Mouse (Mus musculus): ENCODE measurements around the gene Hic1.

The Hic1 gene

DNA sequence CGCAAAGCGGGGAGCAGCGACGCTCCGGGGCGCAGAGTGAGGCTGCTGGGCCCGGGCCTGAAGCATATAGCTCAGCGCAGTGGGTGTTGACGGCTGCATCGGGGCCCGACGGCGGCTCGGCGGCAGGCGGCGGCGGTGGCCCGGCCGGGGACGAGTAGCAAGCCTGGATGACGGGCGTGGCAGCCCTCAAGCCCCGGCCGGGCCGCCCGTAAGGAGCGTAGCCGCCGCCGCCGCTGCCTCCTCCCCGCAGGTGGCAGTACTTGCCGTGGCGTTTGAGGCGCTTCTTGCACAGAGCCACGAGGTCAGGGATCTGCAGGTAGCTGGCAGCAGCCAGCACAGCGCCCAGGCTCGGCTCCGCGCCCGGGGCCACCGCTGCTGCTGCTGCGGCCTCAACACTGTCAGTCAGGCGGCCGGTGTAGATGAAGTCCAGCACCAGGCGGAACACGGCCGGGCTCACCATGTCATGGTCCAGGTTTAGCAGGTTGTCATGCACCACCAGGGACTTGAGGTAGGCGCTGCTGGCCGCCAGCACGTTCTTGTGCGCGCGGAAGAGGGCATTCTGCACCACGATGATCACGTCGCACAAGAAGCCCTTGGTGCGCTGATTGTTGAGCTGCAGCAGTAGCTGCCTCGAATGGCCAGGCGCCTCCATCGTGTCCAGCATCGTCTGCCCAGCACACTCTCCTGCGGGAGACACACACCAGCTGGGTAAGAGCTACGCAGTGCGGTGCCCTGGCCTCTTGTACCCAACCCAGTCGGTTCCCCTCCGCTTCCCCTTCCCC, 2.3 kb downstream of the Hic1 start:
- DNase-seq = peak; percentile 47

DNA sequence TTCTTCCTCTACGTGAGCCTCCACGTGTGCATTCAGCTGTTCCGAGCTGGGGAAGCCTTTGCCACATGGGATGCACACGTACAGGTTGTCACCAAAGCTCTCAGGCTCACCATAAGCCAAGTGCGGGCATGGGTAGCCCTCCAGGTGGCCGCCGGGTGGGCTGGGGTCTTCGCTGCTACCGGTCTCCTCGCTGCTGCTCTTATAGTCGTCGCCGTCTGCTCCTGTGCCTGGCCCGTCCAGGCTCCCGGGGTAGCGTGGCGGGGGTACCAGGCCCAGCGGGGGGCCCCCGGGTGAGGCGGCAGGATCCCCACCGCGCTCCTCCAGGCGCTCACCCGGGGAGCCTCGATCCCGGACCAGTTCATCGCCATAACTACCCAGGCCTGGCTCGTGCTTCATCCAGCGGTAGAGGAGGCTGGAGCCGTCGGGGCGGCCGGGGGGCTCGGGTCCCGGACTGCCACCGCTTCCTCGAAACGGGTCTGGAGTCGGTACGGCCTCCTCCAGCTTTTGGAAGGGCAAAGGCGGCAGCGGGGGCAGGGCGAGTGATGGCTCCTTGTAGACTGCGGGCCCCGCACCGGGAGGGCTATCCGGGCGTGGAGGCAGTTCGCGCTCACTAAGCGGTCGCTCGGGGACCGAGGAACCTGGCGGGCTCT, 3.0 kb downstream of the Hic1 start:
- peak; percentile 50 for DNase-seq

DNA sequence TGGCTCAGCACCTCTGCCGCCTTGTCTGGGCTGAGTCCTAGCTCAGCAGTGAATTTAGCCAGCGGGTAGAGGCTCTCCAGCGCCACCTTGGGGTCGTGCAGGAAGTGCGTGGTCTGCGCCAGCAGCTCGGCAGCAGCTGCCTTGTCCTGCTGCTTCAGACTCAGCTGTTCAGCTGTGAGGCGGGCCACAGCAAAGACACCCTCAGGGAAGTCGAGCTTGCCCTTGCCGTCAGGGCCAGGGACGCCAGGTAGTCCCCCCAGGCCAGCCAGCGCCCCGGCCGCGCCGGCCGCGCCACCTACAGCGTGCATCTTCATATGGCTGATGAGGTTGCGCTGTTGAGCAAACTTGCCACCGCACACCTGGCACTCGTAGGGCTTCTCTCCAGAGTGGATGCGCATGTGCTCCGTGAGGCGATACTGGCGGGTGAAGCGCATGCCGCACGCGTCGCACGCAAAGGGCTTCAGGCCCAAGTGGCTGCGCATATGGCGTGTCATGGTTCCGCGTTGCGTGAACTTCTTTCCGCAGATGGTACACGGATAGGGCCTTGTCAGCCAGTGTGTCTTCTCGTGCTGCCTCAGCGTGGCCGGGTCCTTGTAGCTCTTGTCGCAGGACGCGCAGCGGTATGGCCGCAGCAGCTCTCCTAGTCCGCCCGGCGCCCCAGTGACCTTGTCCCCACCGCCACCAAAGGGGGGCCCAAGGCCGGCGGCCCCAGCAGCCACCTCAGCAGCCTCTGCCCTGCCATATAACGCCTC, 3.7 kb downstream of the Hic1 start:
- DNase-seq = peak; percentile 90

DNA sequence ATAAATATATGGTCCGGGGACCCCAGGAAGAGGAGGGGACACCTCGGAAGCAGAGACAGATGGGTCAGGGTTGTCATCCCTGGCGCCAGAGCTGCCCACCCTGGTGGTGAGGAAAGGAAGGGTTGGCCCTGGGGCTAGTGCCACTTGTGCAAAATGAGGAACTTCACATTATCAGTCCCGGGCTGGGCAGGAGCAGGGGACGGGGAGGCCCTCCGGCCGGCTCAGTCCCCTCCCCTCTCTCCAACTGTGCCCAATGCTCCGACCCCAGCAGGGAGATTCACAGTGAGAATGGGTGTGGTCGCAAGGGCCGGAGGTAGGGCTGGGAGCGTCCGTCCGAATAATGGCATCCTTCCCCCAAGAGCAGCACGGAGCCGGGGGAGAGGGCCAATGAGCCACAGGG, 4.6 kb downstream of the Hic1 start:
- peak; percentile 52 for DNase-seq

DNA sequence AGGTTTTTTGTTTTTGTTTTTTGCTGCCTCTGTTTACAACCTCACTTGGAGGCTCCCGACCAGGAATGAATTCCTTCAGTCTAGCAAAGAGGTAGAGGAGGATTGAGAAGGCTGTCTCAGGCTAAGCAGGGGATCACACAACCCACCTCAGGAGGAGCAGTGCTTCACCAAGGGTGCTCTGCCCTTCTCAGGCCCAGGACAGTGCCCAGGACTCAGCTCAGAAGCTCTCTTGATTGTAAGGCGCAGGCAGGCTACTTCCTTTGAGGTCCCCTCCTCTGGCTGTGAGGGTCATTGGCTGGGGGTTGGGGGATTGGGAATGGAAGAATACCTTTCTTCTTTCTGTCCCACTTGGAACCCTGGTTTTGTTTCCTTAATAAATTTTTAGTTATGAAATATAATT, 5.3 kb downstream of the Hic1 start:
- no peak for DNase-seq

DNA sequence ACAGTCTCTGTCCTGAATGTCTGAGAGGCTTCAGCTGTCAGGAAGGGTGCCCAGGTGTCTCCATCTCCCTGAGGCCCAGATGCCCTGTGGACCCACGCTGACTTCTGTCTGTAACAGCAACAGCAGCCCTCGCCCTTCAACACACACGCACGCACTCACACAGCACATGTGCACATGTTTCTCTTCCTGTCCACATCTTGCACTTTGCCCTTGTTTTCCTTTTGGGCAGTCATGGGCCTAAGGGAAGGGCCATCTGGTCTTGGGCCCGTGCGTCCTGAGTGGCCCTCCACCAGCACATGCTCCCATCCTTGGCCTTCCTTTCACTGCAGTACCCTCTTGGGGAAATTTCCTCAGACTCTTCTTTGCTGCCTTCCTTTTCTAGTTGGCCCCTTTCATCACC, 5.9 kb downstream of the Hic1 start:
- DNase-seq = no peak

DNA sequence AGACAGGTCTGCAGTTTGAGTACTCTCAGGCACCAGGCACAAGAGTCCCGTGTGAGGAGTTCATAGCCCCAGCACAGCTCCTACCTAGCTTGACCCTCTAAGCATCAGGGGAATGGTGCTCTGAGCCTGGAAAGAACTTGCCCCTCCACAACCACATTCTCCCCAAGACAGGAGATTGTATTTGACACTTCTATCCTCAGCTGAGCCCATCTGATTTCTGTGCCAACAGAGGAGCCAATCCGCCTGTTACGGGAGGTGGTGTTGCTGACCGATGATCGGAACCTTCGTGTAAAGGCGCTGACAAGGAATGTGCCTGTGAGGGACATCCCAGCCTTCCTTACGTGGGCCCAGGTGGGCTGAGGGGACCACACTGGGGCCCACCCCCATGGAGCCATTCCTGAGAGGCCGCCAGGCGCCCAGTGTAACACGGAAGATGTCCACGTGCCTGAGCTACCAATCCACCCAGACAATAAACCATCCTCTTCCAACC, 6.7 kb downstream of the Hic1 start:
- DNase-seq = no peak

DNA sequence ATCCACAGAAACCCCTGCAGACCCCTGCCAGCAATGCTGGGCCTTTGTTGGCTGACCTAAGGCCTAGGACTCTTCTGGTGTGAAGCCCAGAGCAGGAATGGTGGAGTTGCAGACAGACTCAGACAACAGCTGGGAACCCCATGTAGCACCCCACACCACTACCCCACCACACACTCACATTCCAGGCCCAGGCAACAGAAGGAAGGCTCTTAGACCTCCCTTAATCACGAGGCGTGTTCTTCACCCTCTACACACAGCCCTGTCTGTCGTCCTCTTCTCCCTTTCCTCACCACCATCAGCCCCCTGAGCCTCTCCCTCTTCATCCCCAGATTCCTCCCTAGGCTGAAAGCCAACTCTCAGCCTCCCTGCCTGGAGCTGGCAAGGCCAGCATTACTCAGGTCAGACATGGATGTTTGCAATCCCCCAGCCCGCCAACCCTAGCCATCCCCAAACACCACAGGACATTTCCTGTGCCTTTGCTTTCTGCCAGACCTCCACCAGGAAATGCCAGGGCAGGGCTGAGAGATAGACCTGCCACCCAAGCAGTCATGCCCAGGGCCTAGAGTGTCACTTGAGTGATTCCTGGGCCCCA, 7.8 kb downstream of the Hic1 start:
- DNase-seq = peak; percentile 79

DNA sequence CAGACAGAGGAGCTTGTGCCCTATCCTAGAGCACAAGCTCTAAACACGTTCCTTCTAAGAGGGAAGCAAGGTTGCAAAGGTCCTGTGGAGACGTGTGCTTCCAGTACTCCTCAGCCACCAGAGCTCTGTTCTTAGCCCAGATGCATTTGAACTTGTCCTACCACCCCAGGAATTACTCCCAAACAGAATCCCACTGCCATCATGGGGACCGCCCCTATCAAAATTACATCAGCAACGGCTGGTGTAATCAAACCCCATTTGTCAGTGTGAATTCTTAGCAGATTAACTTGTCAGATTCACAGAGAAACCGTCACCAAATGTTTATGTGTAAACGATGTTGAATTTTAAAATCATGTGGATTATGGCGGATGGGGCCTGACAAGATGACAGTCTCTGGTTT, 8.4 kb downstream of the Hic1 start:
- DNase-seq = no peak

DNA sequence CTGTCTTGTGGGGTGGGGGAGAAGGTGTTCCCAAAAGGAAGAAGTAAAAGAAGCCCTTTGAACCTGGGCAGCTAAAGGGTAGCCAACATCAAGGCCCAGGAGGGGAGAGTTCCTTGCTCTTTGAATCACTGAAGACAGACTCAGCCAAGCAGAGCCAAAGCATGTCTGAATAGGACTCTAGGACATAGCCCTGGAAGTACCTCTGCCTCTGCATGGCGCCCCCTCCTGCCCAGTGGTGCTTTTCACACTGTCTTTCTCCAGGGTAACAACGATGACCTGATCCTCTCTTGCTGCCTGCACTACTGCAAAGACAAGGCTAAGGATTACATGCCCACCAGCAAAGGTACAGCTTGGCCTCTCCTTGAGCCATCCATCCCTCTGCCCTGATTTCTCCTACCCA, 9.8 kb downstream of the Hic1 start:
- DNase-seq = peak; percentile 80

DNA sequence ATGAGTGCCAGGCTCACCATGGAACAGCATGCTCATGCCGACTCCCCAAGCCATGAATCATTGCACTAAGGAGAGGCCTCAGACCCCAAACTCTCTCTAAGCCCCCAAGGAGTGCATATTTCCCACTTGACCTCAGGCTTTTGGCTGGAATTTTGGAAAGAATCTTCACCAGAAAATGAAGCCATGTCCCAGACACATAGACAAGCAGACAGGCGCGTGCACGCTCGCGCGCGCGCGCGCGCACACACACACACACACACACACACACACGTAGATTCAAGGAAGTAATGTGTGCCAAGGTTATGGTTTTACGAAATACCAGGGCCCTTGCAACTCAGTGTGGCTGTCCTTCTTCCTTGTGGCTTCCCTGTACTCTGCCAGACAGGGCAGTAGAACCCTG, 10.9 kb downstream of the Hic1 start:
- peak; percentile 78 for DNase-seq

DNA sequence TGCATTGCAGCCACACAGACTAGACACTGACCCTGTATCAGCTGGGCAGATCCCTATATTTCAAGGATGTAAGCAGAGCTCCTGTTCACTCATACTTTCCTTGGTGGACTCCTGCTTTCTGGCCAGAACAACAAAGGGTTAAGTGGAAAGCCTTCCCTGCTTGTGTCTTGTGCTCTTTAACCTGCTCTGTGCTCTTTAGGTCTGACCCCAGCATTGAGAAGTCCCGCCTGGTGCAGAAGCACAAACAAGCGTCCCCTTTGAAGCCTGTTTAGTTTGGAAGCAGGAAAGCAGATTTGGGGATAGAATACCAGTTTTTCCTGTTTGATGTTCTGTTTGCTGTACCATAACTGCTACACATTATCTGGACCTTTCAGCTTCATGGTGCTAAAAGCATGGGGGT, 11.4 kb downstream of the Hic1 start:
- DNase-seq = no peak

DNA sequence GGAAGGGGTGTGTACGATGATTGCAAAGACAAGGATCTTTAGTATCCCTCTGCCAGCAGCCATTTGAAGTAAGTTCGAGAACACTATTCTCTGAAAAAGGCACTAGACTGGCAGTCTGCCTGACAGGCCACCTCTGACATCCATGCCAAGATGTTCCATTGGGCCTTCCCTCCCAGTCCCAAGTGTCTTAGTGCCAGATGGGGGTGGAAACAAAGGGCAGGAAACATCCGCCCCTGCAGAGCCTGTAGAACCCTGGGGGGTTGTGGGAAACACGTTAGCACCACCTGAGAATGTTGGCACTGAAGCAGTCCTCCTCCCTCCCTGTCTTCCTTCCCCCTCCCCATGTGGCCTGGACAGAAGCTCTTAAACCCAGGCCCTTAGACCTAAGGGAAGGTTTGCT, 12.3 kb downstream of the Hic1 start:
- no peak for DNase-seq

DNA sequence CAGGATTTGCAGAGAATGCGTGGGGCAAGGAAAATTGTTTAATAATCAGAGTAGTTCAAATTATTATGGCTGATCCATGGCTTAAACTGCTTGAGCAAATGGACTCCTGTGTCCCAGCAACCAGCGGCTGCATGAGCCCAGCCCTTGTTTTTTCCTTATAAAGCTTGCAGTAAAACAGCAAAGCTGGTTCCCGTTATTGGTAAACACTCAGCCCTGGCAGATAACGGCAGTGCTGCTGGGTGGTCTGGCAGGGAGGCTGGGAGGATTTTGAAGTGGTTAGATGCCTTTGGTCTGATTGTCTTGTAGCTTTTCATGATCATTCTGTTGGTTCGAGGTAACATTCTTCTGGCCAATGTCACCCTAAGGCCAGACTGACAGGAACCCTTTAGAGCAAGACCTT, 12.9 kb downstream of the Hic1 start:
- peak; percentile 68 for DNase-seq

DNA sequence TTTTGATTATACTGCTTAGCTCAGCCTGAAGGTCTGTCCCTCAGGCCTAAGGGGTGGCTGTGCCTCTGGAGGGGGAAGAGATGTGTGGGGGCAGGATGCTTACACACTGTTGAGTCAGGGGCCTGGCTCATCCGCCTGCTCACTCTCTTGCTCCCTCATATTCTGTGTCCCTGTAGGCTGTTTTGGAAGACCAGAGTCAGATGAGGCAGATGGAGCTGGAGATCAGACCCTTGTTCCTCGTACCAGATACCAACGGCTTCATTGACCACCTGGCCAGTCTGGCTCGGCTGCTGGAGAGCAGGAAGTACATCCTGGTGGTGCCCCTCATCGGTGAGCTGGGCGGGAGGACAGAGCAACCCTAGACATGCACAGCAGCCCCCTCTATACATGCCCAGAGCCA, 13.3 kb downstream of the Hic1 start:
- no peak for DNase-seq

DNA sequence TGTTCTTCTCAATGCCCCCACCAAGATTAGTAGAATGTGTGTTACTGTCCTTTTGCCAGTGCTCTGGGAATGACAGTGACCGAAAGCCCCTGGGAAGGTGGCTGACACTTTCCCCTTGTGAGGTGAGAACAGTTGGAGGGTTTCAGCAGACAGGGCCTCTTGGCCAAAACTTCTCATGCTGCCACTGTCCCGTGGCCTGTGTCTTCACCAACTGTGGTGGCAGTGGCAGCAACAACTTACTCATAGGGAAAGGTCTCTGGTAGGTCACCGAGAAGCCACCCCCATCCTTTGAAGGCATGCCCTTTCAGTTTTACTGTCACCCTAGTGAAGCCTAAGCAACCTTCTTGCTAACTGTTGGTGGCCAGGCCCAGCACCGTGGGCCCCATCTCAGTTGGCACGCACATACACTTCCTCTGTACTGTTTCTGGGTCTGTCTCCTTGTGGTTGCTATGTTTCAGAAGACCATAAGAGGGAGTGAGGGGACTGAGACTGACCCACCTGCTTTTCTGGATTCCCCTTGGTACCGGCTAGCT, 15.2 kb downstream of the Hic1 start:
- DNase-seq = no peak

DNA sequence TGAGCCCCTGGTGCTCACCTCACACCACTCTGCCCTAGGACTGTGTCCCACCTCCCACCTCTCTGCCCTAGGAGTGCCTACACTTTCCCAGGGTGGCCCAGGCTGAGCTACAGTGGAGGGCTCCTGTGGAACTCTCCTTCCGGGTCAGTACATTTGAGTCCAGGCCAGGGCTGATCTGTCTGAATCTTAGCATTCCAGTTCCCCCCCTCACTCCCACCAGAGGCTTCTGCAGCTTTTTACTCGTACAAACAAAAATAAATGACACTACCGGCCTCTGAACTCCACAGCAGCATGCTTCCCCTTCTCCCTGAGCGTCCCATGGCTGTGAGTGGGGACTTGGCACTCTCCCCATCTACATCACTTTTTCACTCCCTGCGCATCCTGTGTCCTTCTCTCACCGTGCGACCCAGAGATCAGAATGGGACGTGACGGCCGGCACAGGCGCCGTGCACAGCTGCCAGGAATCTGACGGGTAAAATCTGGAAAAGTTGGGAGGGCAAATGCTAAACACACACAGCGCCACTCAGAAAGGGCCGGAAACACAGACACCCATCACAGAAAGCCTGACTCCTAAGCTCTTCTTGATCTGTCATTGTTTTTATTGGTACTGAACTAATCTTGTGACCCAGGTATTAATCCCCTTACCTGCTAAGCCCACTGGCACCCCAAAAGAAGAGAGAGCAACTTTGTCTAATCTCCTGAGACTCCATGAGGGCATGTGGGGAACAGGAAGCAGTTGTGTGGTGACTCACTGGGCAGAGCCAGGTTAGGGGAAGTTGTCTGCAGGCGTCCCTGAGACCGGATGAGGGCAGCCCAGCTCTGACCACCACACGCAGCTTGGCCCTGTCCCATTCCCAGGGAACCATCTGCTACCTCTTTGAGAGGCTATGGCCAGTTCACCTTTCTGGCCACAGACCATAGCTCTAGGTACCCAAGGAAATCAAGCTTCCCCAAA, 16.4 kb downstream of the Hic1 start:
- peak; percentile 83 for DNase-seq

DNA sequence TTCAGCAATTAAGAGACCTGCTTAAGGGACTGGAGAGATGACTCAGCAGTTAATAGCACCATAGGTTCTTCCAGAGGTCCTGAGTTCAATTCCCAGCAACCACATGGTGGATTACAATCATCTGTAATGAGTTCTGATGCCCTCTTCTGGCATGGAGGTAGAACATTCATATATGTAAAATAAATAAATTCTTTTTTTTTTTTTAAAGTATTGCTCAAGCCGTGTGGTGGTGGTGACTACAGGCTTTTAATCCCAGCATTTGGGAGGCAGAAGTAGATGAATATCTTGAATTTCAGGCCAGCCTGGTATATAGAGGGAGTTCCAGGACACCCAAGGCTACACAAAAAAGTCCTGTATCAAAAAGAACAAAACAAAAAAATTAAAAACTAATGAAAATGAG, 19.0 kb downstream of the Hic1 start:
- DNase-seq = no peak

DNA sequence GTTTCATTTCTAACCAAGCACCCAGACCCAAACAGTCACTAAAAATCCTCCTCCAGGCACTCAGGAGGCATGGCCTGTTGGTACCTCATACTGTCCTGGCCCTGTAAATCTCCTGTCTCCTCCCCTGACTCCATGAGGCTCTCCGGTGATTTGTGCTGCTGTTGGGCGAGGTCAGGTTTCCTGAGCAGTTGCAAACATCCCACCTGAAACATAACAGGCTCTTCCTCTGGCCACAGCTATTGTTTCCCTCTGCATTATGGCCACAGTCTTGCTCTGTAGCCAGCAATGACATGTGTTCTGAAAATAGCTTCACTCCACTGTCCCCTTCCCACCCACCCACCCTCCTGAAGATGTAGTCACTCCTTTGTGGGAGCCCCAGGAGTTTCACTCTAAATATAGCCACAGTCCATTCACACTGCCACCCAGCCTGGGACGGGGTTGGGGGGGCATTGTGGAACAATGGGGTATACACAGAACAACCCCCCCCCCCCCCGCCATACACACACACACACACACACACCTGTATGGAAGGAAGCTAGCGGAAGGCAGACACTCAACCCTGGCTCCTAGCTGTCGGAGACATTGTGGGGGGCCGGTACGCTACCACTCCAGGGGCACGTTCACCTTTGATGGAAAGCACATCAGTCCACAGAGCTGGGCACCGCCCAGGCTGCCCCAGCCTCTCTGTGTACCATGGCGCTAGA, 20.8 kb downstream of the Hic1 start:
- peak; percentile 60 for DNase-seq

DNA sequence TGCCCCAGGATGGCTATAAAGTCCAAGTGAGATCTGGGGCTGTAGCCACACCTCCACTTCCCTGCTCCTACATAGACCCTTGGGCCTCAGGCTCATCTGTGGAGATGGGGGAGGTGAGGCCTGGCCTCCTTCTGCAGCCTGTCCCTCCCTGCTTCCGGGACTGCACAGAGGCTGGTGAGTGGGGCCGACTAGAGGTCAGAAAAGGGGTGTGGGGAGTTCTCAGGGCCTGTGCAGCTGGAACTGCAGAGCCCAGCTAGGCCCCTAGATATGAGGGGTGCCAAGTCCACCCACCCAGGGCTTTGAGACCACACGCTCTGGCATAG, 21.5 kb downstream of the Hic1 start:
- DNase-seq = peak; percentile 70

DNA sequence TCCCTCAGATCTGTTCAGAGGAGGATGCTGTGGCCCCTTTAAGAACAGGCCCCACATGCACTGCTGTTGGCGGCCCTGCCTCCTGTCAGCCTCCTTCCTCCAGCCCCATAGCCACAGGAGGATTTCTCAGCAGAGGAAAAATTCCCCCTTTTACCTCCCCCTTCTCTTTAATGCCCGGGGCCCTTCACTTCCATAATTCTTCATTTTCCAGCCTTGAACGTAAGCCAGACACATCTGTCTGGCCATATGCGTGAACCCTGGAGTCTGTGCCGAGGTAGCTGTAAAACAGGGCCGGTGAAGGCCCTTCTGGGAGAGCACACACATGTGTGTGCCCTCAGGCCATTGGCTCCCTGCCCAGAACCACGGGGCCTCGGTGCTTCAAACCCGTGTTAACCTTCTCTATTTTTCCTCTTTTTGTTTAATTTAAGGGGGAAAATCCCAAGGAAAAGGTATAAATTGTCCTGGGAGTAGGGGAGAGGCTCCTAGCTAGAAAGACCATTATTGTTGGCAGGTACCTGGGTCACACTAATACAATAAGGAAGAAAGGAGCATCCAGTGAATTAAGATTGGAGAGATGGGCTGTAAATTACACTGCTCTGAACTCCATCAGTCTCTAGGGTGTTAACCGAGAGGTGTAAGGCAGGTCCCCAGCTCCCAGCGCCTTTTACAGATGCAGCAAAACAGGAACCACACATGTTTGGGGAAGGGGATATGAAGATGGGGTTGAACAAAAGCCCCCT, 22.0 kb downstream of the Hic1 start:
- no peak for DNase-seq

Measured in lung, postnatal 10 days (tissue).